ENCODE assay signal across 10 mouse cellular contexts in genomic region chr13:56701924-56702323, GRCm38 (mm10). TPM values are rescaled to one million over a fixed set of nuclear protein-coding genes. Genes with fewer than 3 reads are reported as not detected.
DNase-seq lines count a peak whose midpoint lies in the region; ATAC-seq and TF ChIP-seq lines count a peak whose summit lies in the region.
"Had no signal": no experiment of that assay in that cellular context is flagged by ENCODE, and none has a peak within 500 bp of the region (broad histone marks: within the 10 kb centered on the region; RNA-seq: fewer than 3 reads in every experiment).

No protein-coding gene starts in this region.

- WGBS in hindbrain, embryonic 13.5 days, result 73% methylated on average over 10 of the region's 10 CpGs
- 71% methylated on average over 10 of the region's 10 CpGs for WGBS in hindbrain, embryonic 16.5 days
- 62% methylated on average over 10 of the region's 10 CpGs for WGBS in midbrain, embryonic 13.5 days
- WGBS in midbrain, postnatal 0 days, result 66% methylated on average over 10 of the region's 10 CpGs
- WGBS in intestine, embryonic 15.5 days, result 61% methylated on average over 10 of the region's 10 CpGs

- DNase-seq in midbrain, postnatal 0 days (ENCODE audit: low spot score), result no peak
- peak; percentile 7 for DNase-seq in naive thymus-derived CD4-positive, alpha-beta T cell, adult 2 months (ENCODE audit: low read depth)
- no peak for DNase-seq in left cerebral cortex, postnatal 25 days (ENCODE audit: low spot score in 2 of 2)
- DNase-seq: kidney, adult 9 months; thymus, postnatal 25 days had no signal

- peak overlapping the region; percentile 36; the same call in 1 of the 2 replicates for H3K27ac ChIP-seq in hindbrain, embryonic 13.5 days
- no peak overlapping the region for H3K27ac ChIP-seq in hindbrain, embryonic 16.5 days (ENCODE audit: low read depth, low read length)
- H3K27ac ChIP-seq in midbrain, embryonic 13.5 days, result no peak overlapping the region; the same call in 1 of the 2 replicates
- H3K27ac ChIP-seq in midbrain, postnatal 0 days (ENCODE audit: low read depth, low read length), result no peak overlapping the region
- no peak overlapping the region for H3K27ac ChIP-seq in intestine, embryonic 15.5 days

- peaks cover 59% of the 10 kb centered on the region for H3K4me1 ChIP-seq in hindbrain, embryonic 13.5 days (replicated peaks)
- H3K4me1 ChIP-seq in hindbrain, embryonic 16.5 days (ENCODE audit: control insufficient read depth, insufficient read depth, low read depth, low read length), result peaks cover 42% of the 10 kb centered on the region
- peaks cover 56% of the 10 kb centered on the region for H3K4me1 ChIP-seq in midbrain, embryonic 13.5 days (replicated peaks)
- H3K4me1 ChIP-seq in midbrain, postnatal 0 days (ENCODE audit: insufficient read depth, low read length), result peaks cover 18% of the 10 kb centered on the region; the same call in 1 of the 2 replicates
- peaks cover 34% of the 10 kb centered on the region for H3K4me1 ChIP-seq in intestine, embryonic 15.5 days (replicated peaks)

- no peak overlapping the region for H3K4me2 ChIP-seq in hindbrain, embryonic 13.5 days
- no peak overlapping the region for H3K4me2 ChIP-seq in hindbrain, embryonic 16.5 days (ENCODE audit: low read length)
- H3K4me2 ChIP-seq in midbrain, embryonic 13.5 days (replicated peaks), result peak overlapping the region; percentile 68; the same call in 1 of the 2 replicates
- H3K4me2 ChIP-seq in midbrain, postnatal 0 days (ENCODE audit: low read depth, low read length, poor library complexity, severe bottlenecking), result no peak overlapping the region
- H3K4me2 ChIP-seq in intestine, embryonic 15.5 days (replicated peaks), result 0 out of 2 replicates have a peak overlapping the region, but pooled peaks have one; percentile 69

- no peak overlapping the region for H3K4me3 ChIP-seq in hindbrain, embryonic 13.5 days
- H3K4me3 ChIP-seq in hindbrain, embryonic 16.5 days (ENCODE audit: low read length), result no peak overlapping the region
- H3K4me3 ChIP-seq in midbrain, embryonic 13.5 days (replicated peaks), result no peak overlapping the region
- H3K4me3 ChIP-seq in midbrain, postnatal 0 days (ENCODE audit: low read depth, low read length), result no peak overlapping the region
- no peak overlapping the region for H3K4me3 ChIP-seq in intestine, embryonic 15.5 days (replicated peaks)

- no peaks in the 10 kb centered on the region for H3K9me3 ChIP-seq in hindbrain, embryonic 13.5 days
- H3K9me3 ChIP-seq in hindbrain, embryonic 16.5 days (ENCODE audit: control insufficient read depth, low read length), result no peaks in the 10 kb centered on the region
- no peaks in the 10 kb centered on the region for H3K9me3 ChIP-seq in midbrain, embryonic 13.5 days
- H3K9me3 ChIP-seq in midbrain, postnatal 0 days (ENCODE audit: low read length), result no peaks in the 10 kb centered on the region
- no peaks in the 10 kb centered on the region for H3K9me3 ChIP-seq in intestine, embryonic 15.5 days

- TF ChIP-seq CTCF in midbrain, postnatal 0 days (IDR thresholded peaks at IDR 0.05), result no peak

- no peaks in the 10 kb centered on the region for H3K27me3 ChIP-seq in hindbrain, embryonic 13.5 days
- H3K27me3 ChIP-seq in hindbrain, embryonic 16.5 days (replicated peaks; ENCODE audit: control insufficient read depth, insufficient read depth, low read length), result no peaks in the 10 kb centered on the region
- H3K27me3 ChIP-seq in midbrain, embryonic 13.5 days, result no peaks in the 10 kb centered on the region
- H3K27me3 ChIP-seq in midbrain, postnatal 0 days (ENCODE audit: insufficient read depth, low read length), result no peaks in the 10 kb centered on the region
- no peaks in the 10 kb centered on the region for H3K27me3 ChIP-seq in intestine, embryonic 15.5 days (replicated peaks)

- ATAC-seq in hindbrain, embryonic 13.5 days (ENCODE audit: low FRiP score), result no peak
- ATAC-seq in hindbrain, embryonic 16.5 days, result no peak
- no peak for ATAC-seq in midbrain, embryonic 13.5 days
- no peak for ATAC-seq in midbrain, postnatal 0 days (ENCODE audit: low FRiP score)
- ATAC-seq in intestine, embryonic 15.5 days, result no peak

- intact Hi-C loops in left cerebral cortex, postnatal 25 days (cut with DNase I), result no loop called here

- no peaks in the 10 kb centered on the region; the same call in 1 of the 2 replicates for H3K36me3 ChIP-seq in hindbrain, embryonic 13.5 days
- no peaks in the 10 kb centered on the region for H3K36me3 ChIP-seq in hindbrain, embryonic 16.5 days (ENCODE audit: control insufficient read depth, insufficient read depth, low read length)
- no peaks in the 10 kb centered on the region for H3K36me3 ChIP-seq in midbrain, embryonic 13.5 days
- H3K36me3 ChIP-seq in midbrain, postnatal 0 days (ENCODE audit: insufficient read depth, low read length), result peaks cover 4% of the 10 kb centered on the region; the same call in 1 of the 2 replicates
- H3K36me3 ChIP-seq in intestine, embryonic 15.5 days, result 0 out of 2 replicates have a peak, but pooled peaks cover 5% of the 10 kb centered on the region

- no peak overlapping the region for H3K9ac ChIP-seq in hindbrain, embryonic 13.5 days
- no peak overlapping the region; the same call in 1 of the 2 replicates for H3K9ac ChIP-seq in hindbrain, embryonic 16.5 days (ENCODE audit: low read depth, low read length)
- no peak overlapping the region for H3K9ac ChIP-seq in midbrain, embryonic 13.5 days (replicated peaks)
- no peak overlapping the region for H3K9ac ChIP-seq in midbrain, postnatal 0 days (replicated peaks; ENCODE audit: low read length, poor library complexity, severe bottlenecking)
- no peak overlapping the region for H3K9ac ChIP-seq in intestine, embryonic 15.5 days

RNA-seq across cellular contexts. Expression of gene Smad5, which starts 0.9 kb away (rescaled TPM):
- polyA plus RNA-seq in hindbrain, embryonic 13.5 days (2015; fragmentation: Nextera tagmentation; extraction: Ambion mirVana), result 23.5 and 24.1 TPM in 2 replicates
- polyA plus RNA-seq in hindbrain, embryonic 16.5 days (2015; fragmentation: Nextera tagmentation; extraction: Ambion mirVana), result 17.2 and 21.3 TPM in 2 replicates
- polyA plus RNA-seq in midbrain, embryonic 13.5 days (2015; fragmentation: Nextera tagmentation; extraction: Ambion mirVana), result 24.8 and 26.5 TPM in 2 replicates
- total RNA-seq in midbrain, postnatal 0 days (2014; rRNA removed), result 37.4 and 40.6 TPM in 2 replicates
- polyA plus RNA-seq in midbrain, postnatal 0 days (2015; fragmentation: Nextera tagmentation; extraction: Ambion mirVana), result 10.7 and 14.8 TPM in 2 replicates
- polyA plus RNA-seq in intestine, embryonic 15.5 days (2015; fragmentation: Nextera tagmentation; extraction: Ambion mirVana), result 19.3 and 19.5 TPM in 2 replicates
- total RNA-seq in left cerebral cortex, postnatal 25 days (2021), result 10 to 100 TPM; 20.2 to 20.3 TPM

RNA-seq across cellular contexts. Expression of gene Gm45623, which starts 51.7 kb away (rescaled TPM):
- polyA plus RNA-seq in hindbrain, embryonic 13.5 days (2015; fragmentation: Nextera tagmentation; extraction: Ambion mirVana), result 1.5 and 1.7 TPM in 2 replicates
- polyA plus RNA-seq in hindbrain, embryonic 16.5 days (2015; fragmentation: Nextera tagmentation; extraction: Ambion mirVana), result 2.5 and 2.8 TPM in 2 replicates
- 0.74 and 1.2 TPM in 2 replicates for polyA plus RNA-seq in midbrain, embryonic 13.5 days (2015; fragmentation: Nextera tagmentation; extraction: Ambion mirVana)
- total RNA-seq in midbrain, postnatal 0 days (2014; rRNA removed), result 7.9 and 11.3 TPM in 2 replicates
- polyA plus RNA-seq in midbrain, postnatal 0 days (2015; fragmentation: Nextera tagmentation; extraction: Ambion mirVana), result 2.0 and 2.2 TPM in 2 replicates
- polyA plus RNA-seq in intestine, embryonic 15.5 days (2015; fragmentation: Nextera tagmentation; extraction: Ambion mirVana), result 0.50 and 1.00 TPM in 2 replicates
- total RNA-seq in left cerebral cortex, postnatal 25 days (2021), result 10 to 100 TPM; 10.8 to 15.4 TPM
- total RNA-seq: adrenal gland, adult 18-20 months had no signal

Comparison
In these comparisons a context has a peak if more than half of its experiments do, and no peak if none do; other contexts are left out.
1. H3K4me2 ChIP-seq: peak in midbrain, embryonic 13.5 days (single experiment) and intestine, embryonic 15.5 days (single experiment); none in hindbrain, embryonic 13.5 days (single experiment), hindbrain, embryonic 16.5 days (single experiment) and midbrain, postnatal 0 days (single experiment).